Mouse (Mus musculus): ENCODE results near the gene Mapk8ip2. TPM values are rescaled to one million over a fixed set of nuclear protein-coding genes. Genes with fewer than 3 reads are reported as not detected.
A peak's percentile ranks its signal among the peaks of the same experiment; 100 is the strongest.
"Not testable (repeated sequence)": the region's sequence is repeated elsewhere in the genome, so short reads cannot be mapped to it uniquely, and the experiment has no call there.

Mapk8ip2 gene
- under 1 TPM; 0.05 to 0.12 TPM for total RNA-seq (2021)

GRCm38 (mm10) chr15:89453865-89454478 is at the start of gene Mapk8ip2:
Gene Mapk8ip2 (plus strand): TSS chr15:89453913.
- intact Hi-C loops (cut with DNase I): no loop called here
- DNase-seq: no peak

GRCm38 (mm10) chr15:89404831-89405623 is 48.7 kb upstream of the Mapk8ip2 start:
- intact Hi-C loops (cut with DNase I): no loop called here
- DNase-seq: no peak

GRCm38 (mm10) chr15:89406691-89407090 is 47.0 kb upstream of the Mapk8ip2 start:
- intact Hi-C loops (cut with DNase I): no loop called here

GRCm38 (mm10) chr15:89410118-89410517 is 43.6 kb upstream of the Mapk8ip2 start, which contains the start of gene Syce3:
Gene Syce3 (minus strand): TSS chr15:89410503.
- intact Hi-C loops (cut with DNase I): no loop called here

More at GRCm38 (mm10) chr15:89406691-89407090, 47.0 kb upstream of the Mapk8ip2 start:
- DNase-seq: no peak

GRCm38 (mm10) chr15:89415282-89415681 is 38.4 kb upstream of the Mapk8ip2 start:
- peak; percentile 67 to 70 for DNase-seq
- intact Hi-C loops (cut with DNase I): no loop called here

More at GRCm38 (mm10) chr15:89410118-89410517, 43.6 kb upstream of the Mapk8ip2 start, which contains the start of gene Syce3:
- no peak for DNase-seq

- intact Hi-C loops (cut with DNase I): no loop called here
- DNase-seq: no peak
Measured at GRCm38 (mm10) chr15:89421938-89422337, 31.8 kb upstream of the Mapk8ip2 start.

- intact Hi-C loops (cut with DNase I): no loop called here
- no peak for DNase-seq
Measured at GRCm38 (mm10) chr15:89424621-89425020, 29.1 kb upstream of the Mapk8ip2 start.

GRCm38 (mm10) chr15:89425711-89426121 is 28.0 kb upstream of the Mapk8ip2 start, which contains the start of gene Cpt1b:
Gene Cpt1b (minus strand): TSS chr15:89425863.
- peak; percentile 85 to 90 for DNase-seq
- intact Hi-C loops (cut with DNase I): no loop called here

- intact Hi-C loops (cut with DNase I): no loop called here
Measured at GRCm38 (mm10) chr15:89426716-89427115, 27.0 kb upstream of the Mapk8ip2 start.

GRCm38 (mm10) chr15:89428136-89428790 is 25.4 kb upstream of the Mapk8ip2 start:
- intact Hi-C loops (cut with DNase I): loop anchor here (2.0 kb wide), 1 partner anchor 49 kb away; the partner anchor contains the start of gene Odf3b
- DNase-seq: no peak

More at GRCm38 (mm10) chr15:89426716-89427115, 27.0 kb upstream of the Mapk8ip2 start:
- peak; percentile 74 to 75 for DNase-seq

- intact Hi-C loops (cut with DNase I): loop anchor here (2.0 kb wide), 1 partner anchor 50 kb away; the partner anchor contains the start of gene Odf3b
- no peak for DNase-seq
Measured at GRCm38 (mm10) chr15:89428821-89429351, 24.8 kb upstream of the Mapk8ip2 start.

GRCm38 (mm10) chr15:89429352-89430221 is 24.1 kb upstream of the Mapk8ip2 start, which contains the start of the genes C730034F03Rik, Gm44502 and Chkb:
Gene C730034F03Rik (plus strand): TSS chr15:89429589.
Gene Gm44502 (minus strand): TSS chr15:89429696.
Gene Chkb (minus strand): TSS chr15:89429908.
- DNase-seq: peak; percentile 95
- intact Hi-C loops (cut with DNase I): loop anchor here (2.0 to 5.0 kb wide), 2 partner anchors 38 to 51 kb away; partner anchors contain the start of gene Odf3b

GRCm38 (mm10) chr15:89430341-89430740 is 23.4 kb upstream of the Mapk8ip2 start:
- intact Hi-C loops (cut with DNase I): loop anchor here (5.0 kb wide), 1 partner anchor 37 kb away; no protein-coding TSS in a partner anchor
- DNase-seq: no peak

GRCm38 (mm10) chr15:89430771-89431170 is 22.9 kb upstream of the Mapk8ip2 start:
- DNase-seq: not testable (repeated sequence)
- intact Hi-C loops (cut with DNase I): loop anchor here (5.0 kb wide), 1 partner anchor 37 kb away; no protein-coding TSS in a partner anchor

GRCm38 (mm10) chr15:89431271-89431670 is 22.4 kb upstream of the Mapk8ip2 start:
- no peak for DNase-seq
- intact Hi-C loops (cut with DNase I): loop anchor here (5.0 kb wide), 1 partner anchor 36 kb away; no protein-coding TSS in a partner anchor

GRCm38 (mm10) chr15:89431806-89432205 is 21.9 kb upstream of the Mapk8ip2 start:
- intact Hi-C loops (cut with DNase I): loop anchor here (5.0 kb wide), 1 partner anchor 35 kb away; no protein-coding TSS in a partner anchor
- DNase-seq: no peak

- DNase-seq: no peak
- intact Hi-C loops (cut with DNase I): loop anchor here (5.0 kb wide), 1 partner anchor 34 kb away; no protein-coding TSS in a partner anchor
Measured at GRCm38 (mm10) chr15:89432946-89433345, 20.8 kb upstream of the Mapk8ip2 start.

GRCm38 (mm10) chr15:89434136-89434535 is 19.6 kb upstream of the Mapk8ip2 start:
- DNase-seq: no peak
- intact Hi-C loops (cut with DNase I): loop anchor here (5.0 kb wide), 1 partner anchor 33 kb away; no protein-coding TSS in a partner anchor

- no peak for DNase-seq
- intact Hi-C loops (cut with DNase I): no loop called here
Measured at GRCm38 (mm10) chr15:89435878-89436277, 17.8 kb upstream of the Mapk8ip2 start.

Data from heart, postnatal 10 days (tissue).